Comparison of ENCODE assay signal across 8 mouse cellular contexts in the genomic region with DNA sequence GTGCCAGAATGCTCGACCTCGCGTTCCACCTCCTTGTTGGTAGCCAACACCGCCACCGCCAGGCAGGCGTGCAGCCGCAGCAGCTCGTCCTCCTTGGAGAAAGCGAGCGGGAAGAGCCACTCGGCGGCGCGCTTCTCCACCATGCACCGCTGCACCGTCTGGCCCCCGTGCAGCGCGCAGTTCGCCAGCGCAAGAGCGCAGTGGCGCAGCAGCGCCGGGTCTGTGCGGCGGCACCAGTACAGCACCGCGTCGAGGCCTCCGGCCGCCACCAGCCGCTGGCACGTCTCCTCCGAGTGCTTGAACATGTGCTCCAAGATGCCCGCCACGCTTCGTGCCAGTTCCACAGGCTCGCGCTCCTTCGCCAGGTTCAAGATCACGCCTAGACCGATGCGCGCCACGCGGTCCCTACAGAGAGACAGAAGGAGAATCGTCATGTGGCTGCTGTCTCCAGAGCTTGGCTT. TPM values are rescaled to one million over a fixed set of nuclear protein-coding genes. Genes with fewer than 3 reads are reported as not detected.
DNase-seq lines count a peak whose midpoint lies in the region; ATAC-seq and TF ChIP-seq lines count a peak whose summit lies in the region.

No protein-coding gene starts in this region.

- no peaks in the 10 kb centered on the region for H3K9me3 ChIP-seq in heart, embryonic 16.5 days (replicated peaks; ENCODE audit: control insufficient read depth, low read length)
- H3K9me3 ChIP-seq in midbrain, embryonic 15.5 days: no peaks in the 10 kb centered on the region

- no peak for TF ChIP-seq POLR2A in thymus, adult 2 months (IDR thresholded peaks at IDR 0.05; ENCODE audit: control insufficient read depth, extremely low read depth, insufficient read depth, low read length, poor library complexity)
- no peak for TF ChIP-seq POLR2A in cortical plate, adult 2 months (IDR thresholded peaks at IDR 0.05; ENCODE audit: extremely low read depth, insufficient read depth, low read length)

- no peak overlapping the region for H3K27ac ChIP-seq in thymus, adult 2 months (ENCODE audit: control insufficient read depth, insufficient read depth, low read length)
- H3K27ac ChIP-seq in cortical plate, adult 2 months (ENCODE audit: insufficient read depth, low read length): no peak overlapping the region
- no peak overlapping the region for H3K27ac ChIP-seq in heart, embryonic 16.5 days (ENCODE audit: low read length)
- H3K27ac ChIP-seq in left cerebral cortex, adult 2 months: no peak overlapping the region
- H3K27ac ChIP-seq in midbrain, embryonic 15.5 days: no peak overlapping the region

- peak; percentile 30 for DNase-seq in thymus, adult 2 months
- no peak for DNase-seq in thymus, adult 18-20 months
- peak; percentile 66 to 70 for DNase-seq in left cerebral cortex, adult 2 months (ENCODE audit: extremely low spot score in 1 of 2, low spot score in 2 of 2)
- DNase-seq in thymus, postnatal 4 days: peak; percentile 60
- DNase-seq in lung, postnatal 36 days: no peak

- no peaks in the 10 kb centered on the region for H3K4me1 ChIP-seq in thymus, adult 2 months (replicated peaks; ENCODE audit: control insufficient read depth, insufficient read depth, low read length)
- H3K4me1 ChIP-seq in cortical plate, adult 2 months (ENCODE audit: control insufficient read depth, insufficient read depth, low read length): peaks cover 2% of the 10 kb centered on the region; the same call in 1 of the 2 replicates
- H3K4me1 ChIP-seq in heart, embryonic 16.5 days (ENCODE audit: control insufficient read depth, insufficient read depth, low read length): peaks cover 3% of the 10 kb centered on the region
- H3K4me1 ChIP-seq in midbrain, embryonic 15.5 days: peaks cover 32% of the 10 kb centered on the region

- intact Hi-C loops in left cerebral cortex, adult 2 months (cut with DNase I): no loop called here

- TF ChIP-seq CTCF in thymus, adult 2 months (IDR thresholded peaks at IDR 0.05; ENCODE audit: borderline replicate concordance, control insufficient read depth, extremely low read depth, insufficient read depth, low read length, poor library complexity): no peak
- TF ChIP-seq CTCF in cortical plate, adult 2 months (IDR thresholded peaks at IDR 0.05; ENCODE audit: extremely low read depth, insufficient read depth, low read length): 0 out of 2 replicates have a peak, but pooled peaks have one; percentile 16
- TF ChIP-seq CTCF in left cerebral cortex, adult 2 months (IDR thresholded peaks at IDR 0.05): peak; percentile 35

- no peak overlapping the region for H3K9ac ChIP-seq in heart, embryonic 16.5 days (ENCODE audit: low read length)
- H3K9ac ChIP-seq in midbrain, embryonic 15.5 days: 0 out of 2 replicates have a peak overlapping the region, but pooled peaks have one; percentile 2

- H3K36me3 ChIP-seq in thymus, adult 2 months (ENCODE audit: control insufficient read depth, insufficient read depth, low read length): no peaks in the 10 kb centered on the region
- no peaks in the 10 kb centered on the region for H3K36me3 ChIP-seq in heart, embryonic 16.5 days (ENCODE audit: control insufficient read depth, insufficient read depth)
- H3K36me3 ChIP-seq in midbrain, embryonic 15.5 days (replicated peaks): peaks cover 6% of the 10 kb centered on the region

- ATAC-seq in heart, embryonic 16.5 days (replicated peaks; ENCODE audit: extremely low read depth, insufficient read depth, low FRiP score): no peak; the same call in 1 of the 2 replicates
- peak; percentile 68 for ATAC-seq in midbrain, embryonic 15.5 days (replicated peaks)

- H3K27me3 ChIP-seq in thymus, adult 2 months (ENCODE audit: control insufficient read depth, insufficient read depth, low read length): peaks cover 2% of the 10 kb centered on the region; the same call in 1 of the 2 replicates
- peaks cover 74% of the 10 kb centered on the region for H3K27me3 ChIP-seq in heart, embryonic 16.5 days (ENCODE audit: control insufficient read depth, insufficient read depth, low read length)
- no peaks in the 10 kb centered on the region for H3K27me3 ChIP-seq in midbrain, embryonic 15.5 days (replicated peaks)

- H3K4me3 ChIP-seq in thymus, adult 2 months (ENCODE audit: control insufficient read depth, insufficient read depth, low read length): no peak overlapping the region
- peak overlapping the region; percentile 17 for H3K4me3 ChIP-seq in cortical plate, adult 2 months (ENCODE audit: insufficient read depth, low read length)
- H3K4me3 ChIP-seq in heart, embryonic 16.5 days (ENCODE audit: low read length): peak overlapping the region; percentile 26
- peak overlapping the region; percentile 34 for H3K4me3 ChIP-seq in left cerebral cortex, adult 2 months
- H3K4me3 ChIP-seq in midbrain, embryonic 15.5 days: peak overlapping the region; percentile 19

- peak overlapping the region; percentile 48 for H3K4me2 ChIP-seq in heart, embryonic 16.5 days (ENCODE audit: low read depth, low read length)
- peak overlapping the region; percentile 45 for H3K4me2 ChIP-seq in midbrain, embryonic 15.5 days

- WGBS in thymus, adult 2 months: 9% methylated on average over 48 of the region's 48 CpGs
- 13% methylated on average over 48 of the region's 48 CpGs for WGBS in heart, embryonic 16.5 days
- WGBS in midbrain, embryonic 15.5 days: 7% methylated on average over 48 of the region's 48 CpGs

RNA-seq across cellular contexts. Expression of a gene that starts 6.7 kb away (rescaled TPM):
- polyA plus RNA-seq in thymus, adult 2 months (2012; rRNA removed): 0.62 and 0.97 TPM in 2 replicates
- 26.2 and 27.0 TPM in 2 replicates for polyA plus RNA-seq in cortical plate, adult 2 months (2012; rRNA removed)
- 0.12 and 0.21 TPM in 2 replicates for polyA plus RNA-seq in heart, embryonic 16.5 days (2015; fragmentation: Nextera tagmentation; extraction: Ambion mirVana)
- total RNA-seq in left cerebral cortex, adult 2 months (2021): 10 to 100 TPM; 34.3 to 34.8 TPM
- polyA plus RNA-seq in midbrain, embryonic 15.5 days (2015; fragmentation: Nextera tagmentation; extraction: Ambion mirVana): 52.4 and 56.8 TPM in 2 replicates

RNA-seq across cellular contexts. Expression of a gene that starts 8.1 kb away (rescaled TPM):
- 5.5 and 8.9 TPM in 2 replicates for polyA plus RNA-seq in thymus, adult 2 months (2012; rRNA removed)
- 159 and 182 TPM in 2 replicates for polyA plus RNA-seq in cortical plate, adult 2 months (2012; rRNA removed)
- 2.1 and 2.3 TPM in 2 replicates for polyA plus RNA-seq in heart, embryonic 16.5 days (2015; fragmentation: Nextera tagmentation; extraction: Ambion mirVana)
- total RNA-seq in left cerebral cortex, adult 2 months (2021): 10 to 100 TPM; 69.3 to 76.0 TPM
- 137 and 184 TPM in 2 replicates for polyA plus RNA-seq in midbrain, embryonic 15.5 days (2015; fragmentation: Nextera tagmentation; extraction: Ambion mirVana)

RNA-seq across cellular contexts. Expression of a gene that starts 12.4 kb away (rescaled TPM):
- 0.09 and 0.13 TPM in 2 replicates for polyA plus RNA-seq in thymus, adult 2 months (2012; rRNA removed)
- polyA plus RNA-seq in cortical plate, adult 2 months (2012; rRNA removed): 3.3 and 4.3 TPM in 2 replicates
- polyA plus RNA-seq in heart, embryonic 16.5 days (2015; fragmentation: Nextera tagmentation; extraction: Ambion mirVana): not detected in 2 replicates
- total RNA-seq in left cerebral cortex, adult 2 months (2021): 1 to 10 TPM in 1 of 2 experiments, under 1 TPM in 1; 0.79 to 1.0 TPM
- polyA plus RNA-seq in midbrain, embryonic 15.5 days (2015; fragmentation: Nextera tagmentation; extraction: Ambion mirVana): 0.13 and 0.17 TPM in 2 replicates

RNA-seq across cellular contexts. Expression of a gene that starts 21.2 kb away (rescaled TPM):
- polyA plus RNA-seq in thymus, adult 2 months (2012; rRNA removed): 13.5 and 17.3 TPM in 2 replicates
- 57.8 and 62.4 TPM in 2 replicates for polyA plus RNA-seq in cortical plate, adult 2 months (2012; rRNA removed)
- 40.3 and 43.9 TPM in 2 replicates for polyA plus RNA-seq in heart, embryonic 16.5 days (2015; fragmentation: Nextera tagmentation; extraction: Ambion mirVana)
- 10 to 100 TPM; 40.6 to 44.3 TPM for total RNA-seq in left cerebral cortex, adult 2 months (2021)
- polyA plus RNA-seq in midbrain, embryonic 15.5 days (2015; fragmentation: Nextera tagmentation; extraction: Ambion mirVana): 90.5 and 91.0 TPM in 2 replicates

RNA-seq across cellular contexts. Expression of a gene that starts 21.2 kb away (rescaled TPM):
- polyA plus RNA-seq in thymus, adult 2 months (2012; rRNA removed): 41.3 and 43.6 TPM in 2 replicates
- polyA plus RNA-seq in cortical plate, adult 2 months (2012; rRNA removed): 113 and 127 TPM in 2 replicates
- polyA plus RNA-seq in heart, embryonic 16.5 days (2015; fragmentation: Nextera tagmentation; extraction: Ambion mirVana): 186 and 187 TPM in 2 replicates
- 100 to 1,000 TPM; 115 to 118 TPM for total RNA-seq in left cerebral cortex, adult 2 months (2021)
- 182 and 192 TPM in 2 replicates for polyA plus RNA-seq in midbrain, embryonic 15.5 days (2015; fragmentation: Nextera tagmentation; extraction: Ambion mirVana)

Comparison
In these comparisons a context has a peak if more than half of its experiments do, and no peak if none do; other contexts are left out.
1. DNase-seq: peak in thymus, adult 2 months (single experiment), left cerebral cortex, adult 2 months (2 of 2) and thymus, postnatal 4 days (single experiment); none in thymus, adult 18-20 months (0 of 2) and lung, postnatal 36 days (single experiment).
2. RNA of a gene that starts 6.7 kb away (polyA plus RNA-seq): 52.4 to 56.8 TPM in midbrain, embryonic 15.5 days and 26.2 to 27.0 TPM in cortical plate, adult 2 months; 0.62 to 0.97 TPM in thymus, adult 2 months and 0.12 to 0.21 TPM in heart, embryonic 16.5 days; every median in the first group is over 10 times any median in the second.
3. RNA of a gene that starts 8.1 kb away (polyA plus RNA-seq): 159 to 182 TPM in cortical plate, adult 2 months and 137 to 184 TPM in midbrain, embryonic 15.5 days; 5.5 to 8.9 TPM in thymus, adult 2 months and 2.1 to 2.3 TPM in heart, embryonic 16.5 days; every median in the first group is over 10 times any median in the second.